Mouse (Mus musculus): ENCODE data around the gene Rpa1.

GRCm38 (mm10) chr11:75325116-75325968 lies 22.8 kb downstream of the Rpa1 start:
- TF ChIP-seq CTCF (IDR thresholded peaks at IDR 0.05; ENCODE audit: borderline replicate concordance, extremely low read depth, insufficient read depth, insufficient read length), result no peak
- no peak for TF ChIP-seq POLR2A (IDR thresholded peaks at IDR 0.05; ENCODE audit: borderline replicate concordance, extremely low read depth, insufficient read depth, insufficient read length, poor library complexity, severe bottlenecking)

Measured in brain, embryonic 14.5 days (tissue).